Mouse (Mus musculus): ENCODE results near the gene Npw. TPM values are rescaled to one million over a fixed set of nuclear protein-coding genes. Genes with fewer than 3 reads are reported as not detected.

The Npw gene
- polyA plus RNA-seq, 1 experiment = 0.50 TPM

DNA sequence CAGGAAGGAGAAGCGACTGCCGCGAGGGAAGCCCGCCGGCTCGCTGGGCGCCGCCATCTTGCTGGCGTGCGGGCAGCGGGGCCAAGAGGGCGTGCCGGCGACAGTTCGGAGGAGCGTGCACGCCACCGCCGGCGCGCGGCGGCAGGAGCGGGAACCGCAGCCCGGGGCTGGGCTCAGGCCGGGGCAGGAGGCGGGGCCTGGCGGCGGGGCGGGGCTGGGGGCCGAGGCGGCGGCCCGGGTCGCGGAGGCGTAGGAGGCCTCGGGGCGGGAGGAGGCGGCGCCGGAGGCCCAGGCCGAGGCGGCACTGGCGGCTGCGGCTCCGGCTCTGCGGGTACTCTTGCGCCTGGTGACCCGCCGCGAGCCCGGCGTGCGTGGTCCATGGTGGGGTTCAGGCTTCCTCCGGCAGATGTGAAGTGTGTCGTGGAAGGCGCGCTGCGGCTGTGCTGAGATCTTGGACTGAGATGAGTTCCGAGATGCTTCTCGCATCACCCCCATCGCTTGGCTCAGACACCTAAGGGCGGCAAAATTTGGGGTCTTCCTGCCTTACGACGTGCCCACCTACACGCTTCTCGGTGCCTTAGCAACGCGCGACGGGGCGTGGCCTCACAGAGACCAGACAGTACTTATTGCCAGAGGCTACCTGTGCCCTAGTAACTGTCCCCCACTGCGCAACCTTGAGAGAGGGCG, 37.9 kb upstream of the Npw start, which contains the start of the genes Gfer and Noxo1:
Gene Gfer, minus strand, starts transcription at position 146 of the 687 bp plus-strand sequence.
Gene Noxo1, plus strand, starts transcription at position 224 of the 687 bp plus-strand sequence.
- Histone ChIP-seq H3K4me3 (ENCODE audit: insufficient read depth, low read length) (peak within 1 kb of the TSS; percentile 83), H3K4me1 (ENCODE audit: control insufficient read depth, insufficient read depth, low read length) (peaks cover 4% of the 10 kb centered on the region; the same call in 1 of the 2 replicates), H3K27ac (ENCODE audit: insufficient read depth, low read length) (peak within 1 kb of the TSS; percentile 90)
- TF ChIP-seq POLR2A (IDR thresholded peaks at IDR 0.05; ENCODE audit: extremely low read depth, insufficient read depth, low read length) (0 out of 2 replicates have a peak, but pooled peaks have one; percentile 16), CTCF (IDR thresholded peaks at IDR 0.05; ENCODE audit: extremely low read depth, insufficient read depth, low read length) (no peak)

DNA sequence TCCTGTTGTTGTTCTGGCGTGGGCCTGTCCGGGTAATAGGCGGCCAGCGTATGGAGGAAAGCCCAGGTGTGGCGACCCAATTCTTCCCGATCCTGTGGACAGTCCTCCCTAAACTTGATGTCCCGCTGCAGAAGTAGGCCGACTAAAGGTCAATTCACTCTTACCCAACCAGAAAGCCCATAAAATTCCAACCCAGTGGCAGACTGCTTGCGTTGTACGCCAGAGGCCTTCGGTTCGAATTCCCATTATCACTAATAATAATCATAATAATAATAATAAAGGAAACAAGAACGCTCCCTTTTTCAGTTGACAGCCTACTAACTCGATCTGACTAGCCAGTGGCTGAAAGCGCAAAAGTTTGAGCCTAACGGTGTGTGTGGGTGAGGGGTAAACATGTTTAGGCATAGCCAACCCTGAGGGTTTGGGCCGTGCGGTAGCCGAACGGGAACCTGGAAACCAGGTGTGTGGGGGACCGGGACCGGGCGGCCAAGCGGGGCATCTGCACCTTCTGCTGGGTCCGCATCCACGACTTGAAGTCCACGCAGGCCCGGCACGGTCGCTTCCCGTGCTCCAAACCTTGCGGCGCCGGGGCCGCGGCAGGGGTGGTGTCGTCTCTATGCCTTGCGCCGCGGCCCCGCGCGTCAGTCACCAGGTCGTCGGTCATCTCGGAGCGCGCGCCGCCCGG, 37.2 kb upstream of the Npw start:
- TF ChIP-seq CTCF (IDR thresholded peaks at IDR 0.05; ENCODE audit: extremely low read depth, insufficient read depth, low read length) (no peak), POLR2A (IDR thresholded peaks at IDR 0.05; ENCODE audit: extremely low read depth, insufficient read depth, low read length) (no peak)
- peaks cover 7% of the 10 kb centered on the region; the same call in 1 of the 2 replicates for H3K4me1 ChIP-seq (ENCODE audit: control insufficient read depth, insufficient read depth, low read length)
- H3K27ac ChIP-seq (ENCODE audit: insufficient read depth, low read length) = peak overlapping the region; percentile 79; the same call in 1 of the 2 replicates
- H3K4me3 ChIP-seq (ENCODE audit: insufficient read depth, low read length) = peak overlapping the region; percentile 83

DNA sequence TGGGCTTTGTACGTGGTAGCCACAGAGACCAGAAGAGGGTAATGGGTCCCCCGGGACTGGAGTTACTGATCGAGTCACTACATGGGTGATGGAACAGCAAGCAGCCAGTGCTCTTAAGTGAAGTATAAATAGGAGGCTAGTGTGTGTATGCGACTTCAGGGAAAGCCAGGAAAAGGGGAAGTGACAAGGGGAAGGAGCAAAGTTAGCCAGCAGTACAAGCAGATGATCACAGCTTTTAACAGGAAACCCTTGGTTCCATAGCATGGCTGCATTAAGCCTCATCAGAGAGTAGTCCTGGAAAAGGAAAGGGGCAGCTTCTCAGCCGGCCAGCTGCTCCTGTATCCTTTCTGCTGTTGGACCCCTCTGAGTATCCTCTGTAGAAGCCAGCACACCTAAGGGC, 34.1 kb upstream of the Npw start:
- TF ChIP-seq CTCF (IDR thresholded peaks at IDR 0.05; ENCODE audit: extremely low read depth, insufficient read depth, low read length) = no peak
- TF ChIP-seq POLR2A (IDR thresholded peaks at IDR 0.05; ENCODE audit: extremely low read depth, insufficient read depth, low read length) = no peak
- no peak overlapping the region for H3K4me3 ChIP-seq (ENCODE audit: insufficient read depth, low read length)
- H3K27ac ChIP-seq (ENCODE audit: insufficient read depth, low read length) = no peak overlapping the region
- peaks cover 12% of the 10 kb centered on the region for H3K4me1 ChIP-seq (ENCODE audit: control insufficient read depth, insufficient read depth, low read length)

DNA sequence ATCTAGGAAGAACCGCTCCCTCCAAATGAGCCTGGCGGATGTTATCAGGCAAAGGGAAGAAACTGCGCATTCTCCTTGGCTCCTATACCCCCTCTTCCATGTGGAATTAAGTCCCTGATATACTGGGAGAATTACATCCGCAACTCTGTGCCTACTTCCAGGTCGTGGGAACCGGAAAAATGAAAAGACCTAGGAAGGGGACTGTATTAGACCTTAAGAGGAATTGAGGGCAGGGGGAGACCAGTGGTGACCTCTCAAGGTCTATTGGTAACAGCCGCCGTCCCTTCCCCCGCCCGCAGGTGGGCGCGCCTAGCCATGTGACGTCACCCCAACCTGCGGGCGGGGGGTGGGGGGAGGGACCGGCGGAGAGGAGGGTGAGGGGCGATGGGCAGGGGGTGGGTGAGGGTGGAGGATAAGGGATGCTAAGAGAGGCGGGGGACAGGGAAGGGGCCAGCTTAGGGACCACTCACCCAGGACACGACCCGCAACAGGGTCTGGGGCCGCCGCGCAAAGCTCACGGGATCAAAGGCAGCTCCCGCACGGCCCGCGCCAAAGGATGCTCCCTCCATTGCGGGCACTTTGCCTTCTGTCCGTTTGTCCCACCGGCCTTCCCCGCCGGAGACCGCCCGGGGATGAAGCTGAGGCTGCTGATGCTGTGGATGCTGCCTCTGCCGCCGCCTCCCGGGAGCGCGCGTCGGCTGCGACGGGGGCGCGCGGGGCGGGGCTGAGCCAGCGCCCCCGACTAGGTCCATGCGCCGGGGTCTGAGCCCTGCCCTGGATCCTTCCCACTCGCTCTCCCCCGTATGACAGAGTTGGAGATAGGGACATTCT, 31.2 kb upstream of the Npw start, which contains the start of gene Syngr3:
Gene Syngr3, minus strand, starts transcription at position 705 of the 831 bp plus-strand sequence.
- Histone ChIP-seq H3K4me1 (ENCODE audit: control insufficient read depth, insufficient read depth, low read length) (peaks cover 9% of the 10 kb centered on the region), H3K27ac (ENCODE audit: insufficient read depth, low read length) (peak within 1 kb of the TSS; percentile 98), H3K4me3 (ENCODE audit: insufficient read depth, low read length) (peak within 1 kb of the TSS; percentile 97)
- TF ChIP-seq POLR2A (IDR thresholded peaks at IDR 0.05; ENCODE audit: extremely low read depth, insufficient read depth, low read length) (peak; percentile 77; the same call in 1 of the 2 replicates), CTCF (IDR thresholded peaks at IDR 0.05; ENCODE audit: extremely low read depth, insufficient read depth, low read length) (no peak)

DNA sequence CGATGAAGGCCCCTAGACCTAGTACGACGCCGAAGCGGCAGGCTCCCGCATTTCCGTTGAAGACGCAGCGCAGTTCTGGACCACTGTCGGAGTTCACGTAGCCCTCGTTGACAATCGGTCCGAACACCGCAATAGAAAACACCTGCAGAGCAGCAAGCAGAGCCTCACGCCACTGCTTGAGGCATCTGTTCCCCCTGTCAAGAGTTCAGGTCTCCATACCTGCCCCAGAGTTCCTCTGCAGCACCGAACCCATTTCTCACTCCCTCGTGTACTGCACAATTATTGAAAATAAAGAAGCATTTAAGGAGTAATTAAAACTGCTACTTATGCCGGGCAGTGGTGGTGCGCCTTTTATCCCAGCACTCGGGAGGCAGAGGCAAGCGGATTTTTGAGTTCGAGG, 29.3 kb upstream of the Npw start:
- peak overlapping the region; percentile 31 for H3K4me3 ChIP-seq (ENCODE audit: insufficient read depth, low read length)
- H3K27ac ChIP-seq (ENCODE audit: insufficient read depth, low read length) = no peak overlapping the region
- TF ChIP-seq CTCF (IDR thresholded peaks at IDR 0.05; ENCODE audit: extremely low read depth, insufficient read depth, low read length) (no peak), POLR2A (IDR thresholded peaks at IDR 0.05; ENCODE audit: extremely low read depth, insufficient read depth, low read length) (no peak)
- H3K4me1 ChIP-seq (ENCODE audit: control insufficient read depth, insufficient read depth, low read length) = peaks cover 9% of the 10 kb centered on the region

DNA sequence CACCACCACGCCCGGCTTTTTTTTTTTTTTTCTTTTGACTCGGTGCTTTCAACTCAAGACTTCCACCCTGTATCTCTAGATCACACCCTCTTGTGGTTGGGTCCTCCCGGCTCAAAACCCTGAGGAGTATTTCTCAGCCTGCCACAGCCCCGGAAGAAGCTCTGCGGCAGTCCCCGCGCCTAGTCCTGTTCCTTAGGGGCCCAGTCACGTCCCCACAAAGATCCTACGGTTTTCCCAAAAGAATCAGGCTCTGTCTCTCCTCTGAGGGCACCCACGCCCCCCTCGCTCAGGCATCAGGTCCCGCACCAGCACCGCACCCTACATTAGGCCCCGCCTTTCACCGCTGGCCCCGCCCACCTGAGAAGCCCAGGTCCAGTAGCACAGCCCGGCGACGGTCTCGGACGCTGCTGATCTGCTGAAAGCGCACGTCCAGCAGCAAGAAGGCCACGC, 28.9 kb upstream of the Npw start:
- TF ChIP-seq POLR2A (IDR thresholded peaks at IDR 0.05; ENCODE audit: extremely low read depth, insufficient read depth, low read length) (no peak), CTCF (IDR thresholded peaks at IDR 0.05; ENCODE audit: extremely low read depth, insufficient read depth, low read length) (no peak)
- H3K4me1 ChIP-seq (ENCODE audit: control insufficient read depth, insufficient read depth, low read length) = peaks cover 9% of the 10 kb centered on the region
- no peak overlapping the region for H3K27ac ChIP-seq (ENCODE audit: insufficient read depth, low read length)
- H3K4me3 ChIP-seq (ENCODE audit: insufficient read depth, low read length) = peak overlapping the region; percentile 31

DNA sequence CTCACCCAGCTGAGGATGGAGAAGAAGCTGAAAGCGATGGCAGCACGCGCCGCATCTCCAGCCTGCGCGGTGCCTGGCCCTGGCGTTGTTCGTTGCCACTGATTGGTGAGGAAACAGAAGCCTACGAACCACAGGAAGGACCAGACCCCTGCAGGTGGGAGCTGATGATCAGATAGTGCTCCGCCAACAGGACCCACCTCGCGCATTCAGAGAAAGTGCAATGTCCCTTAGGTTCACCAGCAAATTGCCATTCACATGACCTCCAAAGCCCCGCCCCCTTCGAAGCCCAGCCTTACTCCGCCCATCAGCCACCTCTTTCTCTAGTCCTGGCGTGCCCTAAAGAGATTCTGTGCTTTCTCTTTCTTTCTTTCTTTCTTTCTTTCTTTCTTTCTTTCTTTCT, 28.3 kb upstream of the Npw start:
- Histone ChIP-seq H3K4me3 (ENCODE audit: insufficient read depth, low read length) (no peak overlapping the region), H3K4me1 (ENCODE audit: control insufficient read depth, insufficient read depth, low read length) (peaks cover 9% of the 10 kb centered on the region), H3K27ac (ENCODE audit: insufficient read depth, low read length) (no peak overlapping the region)
- no peak for TF ChIP-seq CTCF (IDR thresholded peaks at IDR 0.05; ENCODE audit: extremely low read depth, insufficient read depth, low read length)
- no peak for TF ChIP-seq POLR2A (IDR thresholded peaks at IDR 0.05; ENCODE audit: extremely low read depth, insufficient read depth, low read length)

DNA sequence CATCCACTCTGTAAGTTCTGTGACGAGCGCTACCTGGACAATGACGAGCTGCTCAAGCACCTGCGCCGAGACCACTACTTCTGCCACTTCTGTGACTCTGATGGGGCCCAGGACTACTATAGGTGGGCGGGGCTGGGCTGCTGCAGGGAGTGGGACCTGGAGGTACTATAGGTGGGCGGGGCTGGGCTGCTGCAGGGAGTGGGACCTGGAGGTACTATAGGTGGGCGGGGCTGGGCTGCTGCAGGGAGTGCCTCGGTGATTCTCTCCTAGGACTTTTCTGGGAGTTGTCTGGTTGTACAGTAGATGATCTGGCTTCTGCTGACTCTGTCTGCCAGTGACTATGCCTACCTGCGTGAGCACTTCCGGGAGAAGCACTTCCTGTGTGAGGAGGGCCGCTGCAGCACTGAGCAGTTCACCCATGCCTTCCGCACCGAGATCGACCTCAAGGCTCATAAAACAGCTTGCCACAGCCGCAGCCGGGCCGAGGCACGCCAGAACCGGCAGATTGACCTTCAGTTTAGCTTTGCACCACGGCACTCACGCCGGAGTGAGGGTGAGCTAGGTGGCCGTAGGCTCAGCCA, 19.3 kb upstream of the Npw start:
- peaks cover 3% of the 10 kb centered on the region; the same call in 1 of the 2 replicates for H3K4me1 ChIP-seq (ENCODE audit: control insufficient read depth, insufficient read depth, low read length)
- no peak overlapping the region for H3K4me3 ChIP-seq (ENCODE audit: insufficient read depth, low read length)
- no peak overlapping the region for H3K27ac ChIP-seq (ENCODE audit: insufficient read depth, low read length)
- TF ChIP-seq CTCF (IDR thresholded peaks at IDR 0.05; ENCODE audit: extremely low read depth, insufficient read depth, low read length) (no peak), POLR2A (IDR thresholded peaks at IDR 0.05; ENCODE audit: extremely low read depth, insufficient read depth, low read length) (no peak)

DNA sequence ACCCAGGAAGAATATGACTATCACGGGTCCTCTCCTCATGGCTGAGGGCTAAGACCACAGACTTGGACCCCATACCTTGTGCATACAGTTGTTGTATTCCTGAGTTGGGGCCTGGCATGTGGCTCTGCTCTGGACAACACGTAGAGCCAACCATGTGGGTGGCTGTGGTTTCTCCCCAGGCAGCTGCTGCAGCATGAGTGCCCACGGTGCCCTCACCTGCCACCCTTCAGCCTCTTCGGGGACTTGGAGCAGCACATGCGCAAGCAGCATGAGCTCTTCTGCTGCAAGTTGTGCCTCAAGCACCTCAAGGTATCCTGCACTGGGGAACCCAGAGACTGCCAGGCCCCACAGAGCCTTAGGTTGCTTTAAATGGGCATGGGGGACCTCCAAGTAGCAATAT, 18.6 kb upstream of the Npw start:
- no peak for TF ChIP-seq POLR2A (IDR thresholded peaks at IDR 0.05; ENCODE audit: extremely low read depth, insufficient read depth, low read length)
- no peak for TF ChIP-seq CTCF (IDR thresholded peaks at IDR 0.05; ENCODE audit: extremely low read depth, insufficient read depth, low read length)
- Histone ChIP-seq H3K27ac (ENCODE audit: insufficient read depth, low read length) (no peak overlapping the region), H3K4me3 (ENCODE audit: insufficient read depth, low read length) (no peak overlapping the region), H3K4me1 (ENCODE audit: control insufficient read depth, insufficient read depth, low read length) (peaks cover 7% of the 10 kb centered on the region)

Data from cortical plate, adult 2 months (tissue).